ENCODE assay signal across 10 mouse cellular contexts in genomic region chr7:136689579-136689978, GRCm38 (mm10).
DNase-seq lines count a peak whose midpoint lies in the region; ATAC-seq lines count a peak whose summit lies in the region.
"Had no signal": no experiment of that assay in that cellular context is flagged by ENCODE, and none has a peak within 500 bp of the region (broad histone marks: within the 10 kb centered on the region; RNA-seq: fewer than 3 reads in every experiment).

No protein-coding gene starts in this region.

- ATAC-seq in forebrain, embryonic 14.5 days = no peak
- ATAC-seq in forebrain, embryonic 11.5 days (replicated peaks; ENCODE audit: low FRiP score) = no peak
- ATAC-seq in embryonic facial prominence, embryonic 13.5 days (ENCODE audit: insufficient number of reproducible peaks, insufficient read depth, low FRiP score, low TSS enrichment, low read depth) = no peak
- ATAC-seq in limb, embryonic 13.5 days (ENCODE audit: low FRiP score, low read depth) = no peak

- no peak for DNase-seq in forebrain, embryonic 14.5 days (ENCODE audit: low spot score)
- DNase-seq in forebrain, embryonic 11.5 days (ENCODE audit: low spot score) = no peak
- DNase-seq in heart, postnatal 14 days = peak; percentile 16 to 40
- DNase-seq in ovary, postnatal 10 days (ENCODE audit: low spot score) = no peak
- no peak for DNase-seq in cerebellum, adult 9-11 months
- DNase-seq in gastrocnemius, postnatal 10 days = no peak
- DNase-seq: cerebellum, adult 11 months had no signal

- H3K36me3 ChIP-seq in forebrain, embryonic 14.5 days (ENCODE audit: control insufficient read depth, insufficient read depth, low read length) = no peaks in the 10 kb centered on the region
- H3K36me3 ChIP-seq in forebrain, embryonic 11.5 days (ENCODE audit: control insufficient read depth, insufficient read depth, low read length) = no peaks in the 10 kb centered on the region
- H3K36me3 ChIP-seq in embryonic facial prominence, embryonic 13.5 days = no peaks in the 10 kb centered on the region
- no peaks in the 10 kb centered on the region for H3K36me3 ChIP-seq in limb, embryonic 13.5 days

- peak overlapping the region; percentile 40; the same call in 1 of the 2 replicates for H3K4me2 ChIP-seq in forebrain, embryonic 14.5 days (ENCODE audit: low read length)
- no peak overlapping the region for H3K4me2 ChIP-seq in forebrain, embryonic 11.5 days (ENCODE audit: low read depth, low read length, severe bottlenecking)
- H3K4me2 ChIP-seq in embryonic facial prominence, embryonic 13.5 days = peak overlapping the region; percentile 44
- H3K4me2 ChIP-seq in limb, embryonic 13.5 days (replicated peaks) = peak overlapping the region; percentile 46

- intact Hi-C loops in heart, postnatal 14 days (cut with DNase I) = loop anchor here (5.0 kb wide), 2 partner anchors 148 to 202 kb away; no protein-coding TSS in a partner anchor

- no peak overlapping the region for H3K4me3 ChIP-seq in forebrain, embryonic 14.5 days (ENCODE audit: low read depth, low read length)
- no peak overlapping the region for H3K4me3 ChIP-seq in forebrain, embryonic 11.5 days (ENCODE audit: low read depth, low read length)
- H3K4me3 ChIP-seq in embryonic facial prominence, embryonic 13.5 days = no peak overlapping the region
- H3K4me3 ChIP-seq in limb, embryonic 13.5 days = no peak overlapping the region
- H3K4me3 ChIP-seq: erythroblast, embryonic 14.5 days had no signal

- peaks cover 6% of the 10 kb centered on the region; the same call in 1 of the 2 replicates for H3K27me3 ChIP-seq in forebrain, embryonic 14.5 days (replicated peaks; ENCODE audit: control insufficient read depth, insufficient read depth, low read length)
- peaks cover 2% of the 10 kb centered on the region; the same call in 1 of the 2 replicates for H3K27me3 ChIP-seq in forebrain, embryonic 11.5 days (ENCODE audit: control insufficient read depth, insufficient read depth, low read length)
- H3K27me3 ChIP-seq in embryonic facial prominence, embryonic 13.5 days = peaks cover 33% of the 10 kb centered on the region
- H3K27me3 ChIP-seq in limb, embryonic 13.5 days = peaks cover 22% of the 10 kb centered on the region

- WGBS in forebrain, embryonic 14.5 days = 35% methylated on average over 6 of the region's 6 CpGs
- WGBS in forebrain, embryonic 11.5 days = 34% methylated on average over 6 of the region's 6 CpGs
- WGBS in embryonic facial prominence, embryonic 13.5 days = 29% methylated on average over 6 of the region's 6 CpGs
- 26% methylated on average over 6 of the region's 6 CpGs for WGBS in limb, embryonic 13.5 days

- no peaks in the 10 kb centered on the region for H3K9me3 ChIP-seq in forebrain, embryonic 14.5 days (replicated peaks; ENCODE audit: control insufficient read depth, low read length)
- no peaks in the 10 kb centered on the region for H3K9me3 ChIP-seq in forebrain, embryonic 11.5 days (ENCODE audit: control insufficient read depth, low read length)
- no peaks in the 10 kb centered on the region for H3K9me3 ChIP-seq in embryonic facial prominence, embryonic 13.5 days
- no peaks in the 10 kb centered on the region for H3K9me3 ChIP-seq in limb, embryonic 13.5 days

- H3K27ac ChIP-seq in forebrain, embryonic 14.5 days (ENCODE audit: low read depth, low read length) = no peak overlapping the region
- no peak overlapping the region for H3K27ac ChIP-seq in forebrain, embryonic 11.5 days (ENCODE audit: low read depth, low read length)
- H3K27ac ChIP-seq in embryonic facial prominence, embryonic 13.5 days = no peak overlapping the region
- H3K27ac ChIP-seq in limb, embryonic 13.5 days = no peak overlapping the region

- no peak overlapping the region for H3K9ac ChIP-seq in forebrain, embryonic 14.5 days (ENCODE audit: low read length)
- H3K9ac ChIP-seq in forebrain, embryonic 11.5 days (ENCODE audit: low read length) = no peak overlapping the region
- 0 out of 2 replicates have a peak overlapping the region, but pooled peaks have one; percentile 11 for H3K9ac ChIP-seq in embryonic facial prominence, embryonic 13.5 days
- H3K9ac ChIP-seq in limb, embryonic 13.5 days = 0 out of 2 replicates have a peak overlapping the region, but pooled peaks have one; percentile 19

- H3K4me1 ChIP-seq in forebrain, embryonic 14.5 days (ENCODE audit: control insufficient read depth, insufficient read depth, low read length) = peaks cover 9% of the 10 kb centered on the region; the same call in 1 of the 2 replicates
- 0 out of 2 replicates have a peak, but pooled peaks cover 3% of the 10 kb centered on the region for H3K4me1 ChIP-seq in forebrain, embryonic 11.5 days (replicated peaks; ENCODE audit: control insufficient read depth, insufficient read depth, low read length)
- peaks cover 17% of the 10 kb centered on the region for H3K4me1 ChIP-seq in embryonic facial prominence, embryonic 13.5 days
- H3K4me1 ChIP-seq in limb, embryonic 13.5 days = peaks cover 31% of the 10 kb centered on the region

Comparison
In these comparisons a context has a peak if more than half of its experiments do, and no peak if none do; other contexts are left out.
1. DNase-seq: peak in heart, postnatal 14 days (2 of 2); none in forebrain, embryonic 14.5 days (single experiment), forebrain, embryonic 11.5 days (single experiment), ovary, postnatal 10 days (single experiment), cerebellum, adult 9-11 months (single experiment) and gastrocnemius, postnatal 10 days (single experiment).
2. H3K9ac ChIP-seq: peak in embryonic facial prominence, embryonic 13.5 days (single experiment) and limb, embryonic 13.5 days (single experiment); none in forebrain, embryonic 14.5 days (single experiment) and forebrain, embryonic 11.5 days (single experiment).